8 mouse cellular contexts compared by ENCODE assay signal in genomic region chr5:21701351-21702008, GRCm38 (mm10). TPM values are rescaled to one million over a fixed set of nuclear protein-coding genes. Genes with fewer than 3 reads are reported as not detected.
A peak's percentile ranks its signal among the peaks of the same experiment; 100 is the strongest.
DNase-seq lines count a peak whose midpoint lies in the region; ATAC-seq lines count a peak whose summit lies in the region.

Gene Napepld, minus strand, starts transcription at chr5:21701396.

- H3K36me3 ChIP-seq in hindbrain, embryonic 11.5 days (ENCODE audit: control insufficient read depth, insufficient read depth, low read length): no peaks in the 10 kb centered on the region

- DNase-seq in Muller cell, postnatal 12 days (ENCODE audit: inconsistent ontology term): peak; percentile 98
- peak; percentile 99 for DNase-seq in cerebellum, adult 9-11 months
- peak; percentile 94 to 99 for DNase-seq in frontal cortex, adult 2 months (ENCODE audit: extremely low spot score in 1 of 2, low spot score in 1 of 2)
- DNase-seq in hindbrain, embryonic 11.5 days (ENCODE audit: low spot score): peak; percentile 98
- peak; percentile 99 for DNase-seq in layer of hippocampus, postnatal 10 days (ENCODE audit: low spot score in 2 of 2)
- peak; percentile 99 for DNase-seq in lung, postnatal 10 days
- peak; percentile 100 for DNase-seq in ovary, postnatal 36 days (ENCODE audit: low spot score)
- DNase-seq in thymus, postnatal 25 days: peak; percentile 100

- H3K9ac ChIP-seq in hindbrain, embryonic 11.5 days (ENCODE audit: low read depth, low read length): peak within 1 kb of the TSS; percentile 86

- H3K27me3 ChIP-seq in hindbrain, embryonic 11.5 days (ENCODE audit: control insufficient read depth, insufficient read depth, low read length): no peaks in the 10 kb centered on the region

- H3K27ac ChIP-seq in hindbrain, embryonic 11.5 days (ENCODE audit: low read depth, low read length): peak within 1 kb of the TSS; percentile 94

- under 1% methylated on average over 50 of the region's 59 CpGs for WGBS in hindbrain, embryonic 11.5 days

- H3K4me1 ChIP-seq in hindbrain, embryonic 11.5 days (replicated peaks; ENCODE audit: control insufficient read depth, insufficient read depth, low read length): no peaks in the 10 kb centered on the region

- H3K4me3 ChIP-seq in hindbrain, embryonic 11.5 days (ENCODE audit: low read depth, low read length): peak within 1 kb of the TSS; percentile 48

- ATAC-seq in hindbrain, embryonic 11.5 days (ENCODE audit: low FRiP score): peak; percentile 99

- no peaks in the 10 kb centered on the region for H3K9me3 ChIP-seq in hindbrain, embryonic 11.5 days (ENCODE audit: control insufficient read depth, low read length)

- H3K4me2 ChIP-seq in hindbrain, embryonic 11.5 days (replicated peaks; ENCODE audit: low read depth, low read length): peak within 1 kb of the TSS; percentile 52

RNA-seq across cellular contexts. Expression of gene Napepld, which starts in this region (rescaled TPM):
- polyA plus RNA-seq in frontal cortex, adult 2 months (2012; rRNA removed): 7.6 and 7.8 TPM in 2 replicates
- 7.0 and 7.8 TPM in 2 replicates for polyA plus RNA-seq in hindbrain, embryonic 11.5 days (2014; fragmentation: Nextera tagmentation; extraction: Ambion mirVana)
- total RNA-seq in layer of hippocampus, postnatal 10 days (2021): 1 to 10 TPM; 6.6 to 7.1 TPM

Comparison
In these comparisons a context has a peak if more than half of its experiments do, and no peak if none do; other contexts are left out.
1. Peak in every context shown above with its lines: DNase-seq, ATAC-seq, H3K4me3 ChIP-seq and H3K27ac ChIP-seq.